22 mouse cellular contexts compared by ENCODE assay signal in the genomic region with DNA sequence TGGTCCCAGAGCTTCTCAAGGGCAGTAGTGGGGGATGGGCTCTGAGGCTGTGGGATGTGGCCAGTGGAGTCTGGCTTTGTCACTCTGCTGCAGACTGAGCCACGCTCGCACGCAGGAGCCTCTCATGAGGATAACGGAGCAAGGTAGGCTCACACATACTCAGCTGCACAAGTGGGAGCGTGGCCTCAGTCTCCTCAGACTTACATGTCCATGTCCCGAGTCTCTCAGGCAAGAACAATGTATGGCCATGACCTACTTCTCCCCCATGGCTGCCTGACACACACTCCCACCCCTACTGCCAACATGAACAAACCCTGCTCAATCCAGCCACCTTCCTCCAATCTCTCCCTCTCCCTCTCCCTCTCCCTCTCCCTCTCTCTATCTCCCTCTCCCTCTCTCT.
DNase-seq lines count a peak whose midpoint lies in the region; ATAC-seq lines count a peak whose summit lies in the region.
"Had no signal": no experiment of that assay in that cellular context is flagged by ENCODE, and none has a peak within 500 bp of the region (broad histone marks: within the 10 kb centered on the region; RNA-seq: fewer than 3 reads in every experiment).

No protein-coding gene starts in this region.

- H3K36me3 ChIP-seq in heart, embryonic 10.5 days: no peaks in the 10 kb centered on the region
- no peaks in the 10 kb centered on the region for H3K36me3 ChIP-seq in midbrain, embryonic 10.5 days
- no peaks in the 10 kb centered on the region for H3K36me3 ChIP-seq in midbrain, embryonic 13.5 days
- H3K36me3 ChIP-seq: embryonic facial prominence, embryonic 13.5 days; embryonic facial prominence, embryonic 15.5 days; forebrain, embryonic 10.5 days; forebrain, embryonic 12.5 days had no signal

- H3K4me1 ChIP-seq in heart, embryonic 10.5 days: peaks cover 47% of the 10 kb centered on the region
- peaks cover 27% of the 10 kb centered on the region for H3K4me1 ChIP-seq in midbrain, embryonic 10.5 days
- peaks cover 18% of the 10 kb centered on the region; the same call in 1 of the 2 replicates for H3K4me1 ChIP-seq in midbrain, embryonic 13.5 days (replicated peaks)

- no peak overlapping the region for H3K4me3 ChIP-seq in heart, embryonic 10.5 days
- H3K4me3 ChIP-seq in midbrain, embryonic 10.5 days: no peak overlapping the region
- no peak overlapping the region for H3K4me3 ChIP-seq in midbrain, embryonic 13.5 days (replicated peaks)
- H3K4me3 ChIP-seq: embryonic facial prominence, embryonic 13.5 days; embryonic facial prominence, embryonic 15.5 days; erythroblast, embryonic 14.5 days; forebrain, embryonic 10.5 days; forebrain, embryonic 12.5 days had no signal

- peak overlapping the region; percentile 49; the same call in 1 of the 2 replicates for H3K27ac ChIP-seq in heart, embryonic 10.5 days
- H3K27ac ChIP-seq in midbrain, embryonic 10.5 days (replicated peaks): 0 out of 2 replicates have a peak overlapping the region, but pooled peaks have one; percentile 38
- no peak overlapping the region for H3K27ac ChIP-seq in midbrain, embryonic 13.5 days
- H3K27ac ChIP-seq: embryonic facial prominence, embryonic 13.5 days; embryonic facial prominence, embryonic 15.5 days; forebrain, embryonic 10.5 days; forebrain, embryonic 12.5 days had no signal

- no peak for DNase-seq in heart, embryonic 10.5 days (ENCODE audit: low spot score)
- no peak for DNase-seq in heart, postnatal 10 days
- DNase-seq in midbrain, embryonic 10.5 days (ENCODE audit: low spot score): no peak
- DNase-seq in retina, postnatal 1 day: peak; percentile 51
- DNase-seq in yolk sac, embryonic 10.5 days (ENCODE audit: low spot score): no peak
- DNase-seq: adrenal gland, adult 8-10 months; adrenal gland, postnatal 14 days; cerebellum, adult 11 months; cerebellum, adult 18-20 months; cerebellum, adult 8-10 months; cerebellum, adult 9-11 months; cerebellum, postnatal 14 days; cerebellum, postnatal 36 days; embryo, embryonic 11 days had no signal

- no peak overlapping the region for H3K4me2 ChIP-seq in midbrain, embryonic 13.5 days (replicated peaks)
- H3K4me2 ChIP-seq: embryonic facial prominence, embryonic 13.5 days; embryonic facial prominence, embryonic 15.5 days; forebrain, embryonic 12.5 days had no signal

- H3K9ac ChIP-seq in midbrain, embryonic 13.5 days (replicated peaks): no peak overlapping the region
- H3K9ac ChIP-seq: embryonic facial prominence, embryonic 13.5 days; embryonic facial prominence, embryonic 15.5 days; forebrain, embryonic 12.5 days had no signal

- intact Hi-C loops in heart, postnatal 10 days (cut with DNase I): no loop called here

- H3K9me3 ChIP-seq in heart, embryonic 10.5 days: no peaks in the 10 kb centered on the region
- H3K9me3 ChIP-seq in midbrain, embryonic 10.5 days (replicated peaks): no peaks in the 10 kb centered on the region
- no peaks in the 10 kb centered on the region for H3K9me3 ChIP-seq in midbrain, embryonic 13.5 days
- H3K9me3 ChIP-seq: embryonic facial prominence, embryonic 13.5 days; embryonic facial prominence, embryonic 15.5 days; forebrain, embryonic 10.5 days; forebrain, embryonic 12.5 days had no signal

- no peak for ATAC-seq in midbrain, embryonic 13.5 days
- ATAC-seq: forebrain, embryonic 14.5 days; forebrain, embryonic 16.5 days had no signal

- H3K27me3 ChIP-seq in heart, embryonic 10.5 days (ENCODE audit: insufficient read depth, poor library complexity, severe bottlenecking): no peaks in the 10 kb centered on the region
- no peaks in the 10 kb centered on the region for H3K27me3 ChIP-seq in midbrain, embryonic 10.5 days (ENCODE audit: low read depth, poor library complexity, severe bottlenecking)
- H3K27me3 ChIP-seq in midbrain, embryonic 13.5 days: no peaks in the 10 kb centered on the region
- H3K27me3 ChIP-seq: embryonic facial prominence, embryonic 13.5 days; embryonic facial prominence, embryonic 15.5 days; forebrain, embryonic 12.5 days had no signal

- 51% methylated on average over 6 of the region's 6 CpGs for WGBS in heart, embryonic 10.5 days
- 80% methylated on average over 6 of the region's 6 CpGs for WGBS in midbrain, embryonic 10.5 days
- WGBS in midbrain, embryonic 13.5 days: 65% methylated on average over 6 of the region's 6 CpGs
